Mouse (Mus musculus): ENCODE measurements around the gene Thap7.

GRCm38 (mm10) chr16:17529981-17530586 lies 852 bp downstream of the Thap7 start:
- TF ChIP-seq CTCF (IDR thresholded peaks at IDR 0.05; ENCODE audit: low read depth) (no peak), EP300 (IDR thresholded peaks at IDR 0.05; ENCODE audit: low read depth) (no peak)

Data from heart, postnatal 0 days (tissue).